Mouse (Mus musculus) heart, embryonic 10.5 days (tissue): Measurements from ENCODE around the gene Tmem259. TPM values are rescaled to one million over a fixed set of nuclear protein-coding genes. Genes with fewer than 3 reads are reported as not detected.
A peak's percentile ranks its signal among the peaks of the same experiment; 100 is the strongest.

Experiments used
- DNase-seq: peaks from one replicate; pipeline ENCODE4 v3.0.0-alpha.2; 2017; ENCODE audit warnings: low spot score
- H3K27ac ChIP-seq: fragments of 300-500 bp; sonication (generic); 2 replicates; pipeline ENCODE4 v1.5.1; 2016; ENCODE audit warnings: mild to moderate bottlenecking
- H3K27me3 ChIP-seq: fragments of 300-500 bp; sonication (generic); 2 replicates; pipeline ENCODE4 v1.6.1; 2016; ENCODE audit warnings: mild to moderate bottlenecking; ENCODE audit not compliant: poor library complexity, insufficient read depth, severe bottlenecking
- H3K36me3 ChIP-seq: fragments of 300-500 bp; sonication (generic); 2 replicates; pipeline ENCODE4 v1.6.1; 2016; ENCODE audit warnings: mild to moderate bottlenecking, moderate library complexity
- H3K4me1 ChIP-seq: fragments of 300-500 bp; sonication (generic); 2 replicates; pipeline ENCODE4 v1.6.1; 2016; ENCODE audit warnings: mild to moderate bottlenecking
- H3K4me3 ChIP-seq: fragments of 300-500 bp; sonication (generic); 2 replicates; pipeline ENCODE4 v1.5.1; 2016; ENCODE audit warnings: mild to moderate bottlenecking, moderate library complexity
- H3K9me3 ChIP-seq: fragments of 300-500 bp; sonication (generic); 2 replicates; pipeline ENCODE4 v1.6.1; 2016; ENCODE audit warnings: mild to moderate bottlenecking, moderate library complexity
- WGBS: fragments of 180-500 bp; shearing (Covaris S2); methylation state at CpG from one replicate; pipeline ENCODE4 v1.1.7; 2016; 5-methylcytosine and 5-hydroxymethylcytosine counted together
- polyA plus RNA-seq: library from polyadenylated mRNA; unstranded; fragments of >200 nt; fragmentation: Nextera tagmentation; extraction: Ambion mirVana; gene quantifications from 2 replicates; pipeline ENCODE4 v1.2.1, GENCODE M21; 2016

The Tmem259 gene
- 12.7 and 16.4 TPM in 2 replicates for polyA plus RNA-seq

DNA sequence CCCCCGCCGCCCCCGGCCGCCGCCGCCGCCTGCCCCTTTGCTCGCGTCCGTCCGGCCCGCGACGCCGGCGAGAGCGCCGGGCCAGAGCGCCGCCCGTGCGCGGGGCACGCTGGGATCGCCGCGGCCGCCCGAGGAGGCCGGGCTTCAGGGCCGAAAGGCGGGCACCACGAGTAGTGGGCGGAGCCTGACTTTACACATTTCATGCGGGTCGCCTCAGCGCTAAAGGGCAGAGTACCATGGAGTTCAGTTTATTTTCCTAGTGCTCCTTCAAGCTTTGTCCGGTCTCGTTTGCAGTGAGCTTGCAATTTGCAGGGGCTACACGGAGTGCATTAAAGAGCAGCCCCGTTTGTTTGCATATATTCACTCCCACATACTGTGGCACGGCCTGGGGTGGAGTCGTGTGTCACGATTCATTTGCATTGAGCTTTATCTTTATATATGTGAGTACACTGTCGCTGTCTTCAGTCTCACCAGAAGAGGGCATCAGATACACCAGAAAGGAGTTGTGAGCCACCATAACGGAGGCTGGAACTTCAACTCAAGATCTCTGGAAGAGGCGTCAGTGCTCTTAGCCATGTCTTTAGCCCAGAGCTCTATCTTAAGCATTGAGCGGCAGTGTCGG lies at the start of gene Tmem259:
TSS of gene Tmem259 (minus strand) at position 136 of the 622 bp plus-strand sequence.
- H3K4me1 ChIP-seq, result peaks cover 80% of the 10 kb centered on the region

DNA sequence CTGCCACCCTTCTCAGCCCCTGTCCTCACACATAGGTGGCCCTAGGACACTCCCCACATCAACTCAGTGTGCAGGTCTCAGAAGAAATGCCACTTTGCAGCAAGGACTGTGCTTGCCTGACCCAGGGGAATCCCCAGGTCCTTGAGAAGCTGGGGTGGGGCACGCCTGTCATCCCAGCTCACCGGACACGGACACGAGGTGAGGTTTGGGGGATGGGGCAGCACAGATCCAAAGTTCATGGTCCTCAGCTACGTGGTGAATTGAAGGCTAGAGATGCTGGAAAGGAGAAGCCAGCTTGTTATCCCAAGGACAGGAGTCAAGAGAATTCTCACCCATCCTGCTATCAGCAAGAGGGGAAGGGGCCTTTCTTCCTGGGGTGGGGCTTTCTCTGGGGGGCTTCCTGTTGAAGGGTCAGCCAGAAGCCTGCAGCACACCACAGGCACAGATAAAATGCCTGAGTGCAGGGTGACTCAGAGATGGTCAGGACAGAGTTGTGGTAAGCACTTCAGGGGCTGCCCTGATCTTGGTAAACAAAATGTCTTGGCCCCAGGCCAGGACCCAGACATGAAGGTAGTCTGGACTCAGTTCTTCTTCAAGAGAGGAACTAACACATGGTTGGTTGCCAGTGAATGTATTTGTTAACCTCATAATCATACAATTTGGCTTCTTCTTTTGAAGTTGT lies 48.8 kb upstream of the Tmem259 start:
- Histone ChIP-seq H3K27me3 (no peaks in the 10 kb centered on the region), H3K9me3 (no peaks in the 10 kb centered on the region), H3K36me3 (peaks cover 64% of the 10 kb centered on the region), H3K4me1 (peaks cover 53% of the 10 kb centered on the region), H3K27ac (peak overlapping the region; percentile 78), H3K4me3 (peak overlapping the region; percentile 20; the same call in 1 of the 2 replicates)
- no peak for DNase-seq
- WGBS, result 27% methylated on average over 5 of the region's 5 CpGs

More for the DNA sequence above, at the start of gene Tmem259:
- no peaks in the 10 kb centered on the region for H3K9me3 ChIP-seq
- no peaks in the 10 kb centered on the region for H3K27me3 ChIP-seq
- WGBS, result under 1% methylated on average over 46 of the region's 49 CpGs
- H3K36me3 ChIP-seq, result peaks cover 10% of the 10 kb centered on the region
- peak; percentile 90 for DNase-seq
- peak within 1 kb of the TSS; percentile 86 for H3K4me3 ChIP-seq
- H3K27ac ChIP-seq, result peak within 1 kb of the TSS; percentile 98

DNA sequence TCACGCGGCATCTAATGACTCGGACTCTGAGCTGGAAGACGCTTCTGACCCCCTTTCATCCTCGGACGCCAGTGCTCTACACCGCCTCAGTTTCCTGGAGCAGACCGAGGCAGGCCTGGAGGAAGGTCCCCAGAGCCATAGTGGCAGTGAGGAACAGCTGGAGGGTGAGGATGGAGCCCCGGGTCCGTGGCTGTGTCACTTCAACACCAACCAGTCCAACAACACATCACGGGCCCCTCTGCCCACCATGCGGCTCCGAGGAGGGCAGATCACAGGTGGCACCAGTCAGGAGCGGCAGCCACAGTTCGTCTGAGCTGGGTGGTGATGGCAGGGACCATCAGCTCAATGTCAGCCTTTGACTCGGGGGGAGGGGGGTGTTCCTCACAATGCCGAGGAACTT lies 46.6 kb upstream of the Tmem259 start:
- H3K36me3 ChIP-seq, result peaks cover 60% of the 10 kb centered on the region
- no peaks in the 10 kb centered on the region for H3K27me3 ChIP-seq
- peaks cover 50% of the 10 kb centered on the region for H3K4me1 ChIP-seq
- 86% methylated on average over 17 of the region's 17 CpGs for WGBS
- H3K27ac ChIP-seq, result peak overlapping the region; percentile 45; the same call in 1 of the 2 replicates
- DNase-seq, result no peak
- H3K4me3 ChIP-seq, result no peak overlapping the region
- no peaks in the 10 kb centered on the region for H3K9me3 ChIP-seq

DNA sequence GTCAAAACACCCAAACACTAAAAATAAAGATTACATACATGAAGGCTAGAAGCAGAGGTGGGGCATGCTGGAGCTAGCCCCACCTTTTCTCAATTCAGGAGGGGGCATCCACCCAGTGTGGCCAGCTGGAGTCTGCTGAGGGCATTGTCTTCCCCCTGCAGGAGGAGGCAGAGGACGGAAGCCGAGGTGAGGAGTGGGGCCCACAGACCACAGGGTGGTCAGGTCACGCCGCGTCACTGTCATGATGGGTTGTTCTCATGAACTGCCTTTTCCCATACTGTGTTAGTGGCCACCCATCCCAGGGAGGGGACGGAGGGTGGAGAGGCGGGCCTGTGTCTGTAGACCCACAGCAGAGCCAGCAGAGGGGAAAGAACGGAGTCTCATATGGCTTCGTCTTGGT lies 46.1 kb upstream of the Tmem259 start:
- no peak for DNase-seq
- Histone ChIP-seq H3K9me3 (no peaks in the 10 kb centered on the region), H3K36me3 (peaks cover 55% of the 10 kb centered on the region), H3K27me3 (no peaks in the 10 kb centered on the region), H3K4me1 (peaks cover 50% of the 10 kb centered on the region), H3K27ac (no peak overlapping the region), H3K4me3 (no peak overlapping the region)
- WGBS, result 86% methylated on average over 9 of the region's 9 CpGs

DNA sequence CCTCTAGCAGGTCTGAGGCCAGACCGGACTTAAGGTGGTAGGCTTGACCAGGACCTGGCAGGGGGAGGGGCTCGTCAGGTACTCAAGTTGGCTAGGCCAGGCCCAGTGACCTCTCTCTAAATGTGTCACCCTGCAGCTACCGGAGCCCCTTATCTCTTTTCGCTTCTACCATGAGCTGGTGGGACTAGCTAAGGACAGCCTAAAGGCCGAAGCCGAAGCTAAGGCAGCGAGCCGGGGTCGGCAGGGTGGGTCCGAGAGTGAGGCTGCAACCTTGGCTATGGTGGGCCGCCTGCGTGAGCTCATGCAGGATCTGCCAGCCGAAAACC lies 44.4 kb upstream of the Tmem259 start:
- H3K27ac ChIP-seq, result no peak overlapping the region
- no peaks in the 10 kb centered on the region for H3K27me3 ChIP-seq
- no peak for DNase-seq
- H3K36me3 ChIP-seq, result peaks cover 45% of the 10 kb centered on the region
- H3K9me3 ChIP-seq, result no peaks in the 10 kb centered on the region
- WGBS, result 88% methylated on average over 13 of the region's 13 CpGs
- no peak overlapping the region for H3K4me3 ChIP-seq
- peaks cover 40% of the 10 kb centered on the region for H3K4me1 ChIP-seq

DNA sequence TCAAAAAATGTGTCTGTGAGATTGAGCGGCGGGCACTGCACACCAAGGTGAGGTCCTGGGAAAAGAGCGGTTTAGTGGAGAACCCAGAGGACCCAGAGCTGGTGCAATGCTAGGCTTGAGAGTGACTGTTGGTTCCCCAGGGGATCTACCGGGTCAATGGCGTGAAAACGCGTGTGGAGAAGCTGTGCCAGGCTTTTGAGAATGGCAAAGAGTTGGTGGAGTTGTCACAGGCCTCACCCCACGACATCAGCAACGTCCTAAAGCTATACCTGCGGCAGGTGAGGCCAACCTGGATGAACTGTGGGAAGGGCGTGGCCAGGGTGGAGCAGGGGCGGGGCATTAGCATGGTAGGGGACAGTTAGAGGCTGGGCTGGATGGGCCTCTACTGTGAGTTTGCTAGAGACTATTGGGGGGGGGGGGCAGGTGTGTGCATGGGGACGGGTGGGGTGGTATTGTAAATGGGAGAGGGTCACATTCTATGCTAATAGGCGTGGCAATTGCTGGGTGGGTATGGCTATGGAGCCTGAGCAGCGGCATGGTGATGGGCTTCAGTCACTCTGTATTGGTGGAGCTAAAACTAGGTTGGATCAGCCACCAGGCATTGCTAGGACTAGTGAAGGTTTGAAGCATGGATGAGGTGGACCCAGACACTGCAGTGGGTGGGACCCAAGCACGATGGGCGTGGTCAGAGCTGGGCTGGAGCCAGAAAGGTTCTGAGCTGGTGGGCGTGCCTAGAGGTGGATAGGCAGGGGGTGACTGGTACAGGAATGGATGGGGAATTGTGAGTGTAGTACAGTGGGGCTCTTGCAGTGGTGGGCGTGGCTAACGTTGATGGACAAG lies 43.8 kb upstream of the Tmem259 start:
- no peak for DNase-seq
- no peaks in the 10 kb centered on the region for H3K9me3 ChIP-seq
- peaks cover 48% of the 10 kb centered on the region for H3K36me3 ChIP-seq
- H3K4me3 ChIP-seq, result no peak overlapping the region
- 70% methylated on average over 20 of the region's 20 CpGs for WGBS
- no peak overlapping the region for H3K27ac ChIP-seq
- peaks cover 34% of the 10 kb centered on the region for H3K4me1 ChIP-seq
- H3K27me3 ChIP-seq, result no peaks in the 10 kb centered on the region

DNA sequence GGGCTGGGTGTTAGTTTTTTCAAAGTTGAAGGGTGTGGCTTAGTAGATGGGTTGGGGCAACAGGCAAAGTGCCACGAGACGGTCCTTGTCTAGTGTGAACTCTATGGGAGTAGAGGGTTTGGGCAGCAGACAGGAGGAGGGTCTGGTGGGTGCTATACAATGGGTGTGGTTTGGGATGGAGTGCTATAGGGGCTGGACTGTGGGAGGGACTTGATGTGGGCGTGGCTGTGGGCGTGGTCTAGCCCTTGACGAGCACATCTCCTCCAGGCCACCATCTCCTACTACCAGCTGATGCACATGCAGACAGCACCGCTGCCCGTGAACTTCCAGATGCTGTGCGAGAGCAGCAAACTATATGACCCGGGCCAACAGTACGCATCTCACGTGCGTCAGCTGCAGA lies 41.8 kb upstream of the Tmem259 start:
- Histone ChIP-seq H3K4me1 (peaks cover 22% of the 10 kb centered on the region), H3K27ac (no peak overlapping the region), H3K9me3 (no peaks in the 10 kb centered on the region), H3K27me3 (no peaks in the 10 kb centered on the region), H3K36me3 (peaks cover 59% of the 10 kb centered on the region), H3K4me3 (no peak overlapping the region)
- WGBS, result 59% methylated on average over 12 of the region's 12 CpGs
- DNase-seq, result no peak

DNA sequence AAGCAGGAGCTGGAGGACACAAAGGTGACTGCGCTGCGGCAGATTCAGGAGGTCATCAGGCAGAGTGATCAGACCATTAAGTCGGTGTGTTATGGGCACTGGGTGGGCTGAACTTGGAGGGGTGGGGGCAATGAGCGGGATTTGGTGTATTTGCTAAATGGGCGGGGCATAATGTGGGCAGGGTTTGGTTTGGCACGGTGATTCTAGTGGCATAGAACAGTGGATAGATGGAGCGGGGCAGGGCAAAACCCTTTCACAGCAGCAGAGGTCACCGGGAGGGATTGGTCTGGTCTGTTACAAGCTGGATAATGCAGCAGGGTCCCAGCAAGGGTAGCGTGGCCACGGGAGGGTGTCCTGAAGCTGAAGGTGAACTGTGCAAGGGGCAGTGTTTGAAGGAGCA lies 41.3 kb upstream of the Tmem259 start:
- Histone ChIP-seq H3K4me3 (no peak overlapping the region; the same call in 1 of the 2 replicates), H3K9me3 (no peaks in the 10 kb centered on the region), H3K4me1 (peaks cover 26% of the 10 kb centered on the region), H3K36me3 (peaks cover 54% of the 10 kb centered on the region), H3K27ac (no peak overlapping the region), H3K27me3 (no peaks in the 10 kb centered on the region)
- 80% methylated on average over 10 of the region's 10 CpGs for WGBS
- no peak for DNase-seq

DNA sequence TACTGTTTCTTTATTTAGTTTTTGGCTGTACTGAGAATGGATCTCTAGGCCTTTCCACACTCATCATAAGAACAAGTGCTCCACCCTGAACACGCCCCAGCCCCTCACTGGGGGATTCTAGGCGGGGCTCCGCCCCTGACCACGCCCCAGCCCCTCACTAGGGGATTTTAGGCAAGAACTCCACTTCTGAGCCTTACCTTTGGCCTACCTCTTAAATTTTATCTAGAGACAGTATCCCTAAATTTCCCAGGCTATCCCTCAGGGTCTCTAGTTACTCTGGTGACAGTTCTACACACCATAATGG lies 40.9 kb upstream of the Tmem259 start:
- no peaks in the 10 kb centered on the region for H3K9me3 ChIP-seq
- H3K4me3 ChIP-seq, result no peak overlapping the region
- H3K27me3 ChIP-seq, result no peaks in the 10 kb centered on the region
- 62% methylated on average over 4 of the region's 4 CpGs for WGBS
- H3K4me1 ChIP-seq, result peaks cover 31% of the 10 kb centered on the region
- DNase-seq, result no peak
- H3K36me3 ChIP-seq, result peaks cover 50% of the 10 kb centered on the region
- no peak overlapping the region for H3K27ac ChIP-seq

DNA sequence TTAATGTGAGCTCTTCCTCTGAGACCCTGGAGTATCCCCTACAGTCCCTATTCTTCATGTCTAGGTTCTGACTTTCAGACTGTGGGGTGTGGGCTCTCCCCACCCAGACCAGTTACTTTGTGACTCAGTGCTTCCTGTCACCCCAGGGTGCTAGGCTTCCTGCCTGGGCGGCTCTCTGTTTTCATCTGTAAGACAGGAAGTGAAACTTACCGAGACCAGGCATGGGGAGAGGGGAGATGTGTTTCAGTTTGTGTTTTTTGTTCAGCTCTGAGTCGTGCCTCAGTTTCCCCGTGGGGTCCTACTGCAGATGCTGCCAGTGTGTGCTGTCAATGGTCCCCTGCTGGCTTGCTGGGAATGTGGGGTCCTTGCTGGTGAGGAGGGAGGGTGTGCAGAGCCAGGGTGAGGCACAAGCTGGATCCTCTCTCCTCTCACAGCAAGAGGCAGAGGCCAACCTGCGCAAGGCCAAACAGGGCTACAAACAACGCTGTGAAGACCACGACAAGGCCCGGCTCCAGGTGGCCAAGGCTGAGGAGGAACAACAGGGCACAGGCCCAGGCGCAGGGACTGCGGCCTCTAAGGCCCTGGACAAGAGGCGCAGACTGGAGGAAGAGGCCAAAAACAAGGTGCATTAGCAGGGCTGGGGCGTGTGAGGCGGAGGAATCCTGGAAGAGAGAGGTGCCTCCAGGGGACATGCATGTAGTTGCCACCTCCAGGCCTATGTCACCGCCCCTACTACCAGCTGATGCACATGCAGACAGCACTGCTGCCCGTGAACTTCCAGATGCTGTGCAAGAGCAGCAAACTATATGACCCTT lies 40.3 kb upstream of the Tmem259 start:
- 74% methylated on average over 15 of the region's 15 CpGs for WGBS
- no peak for DNase-seq
- H3K4me1 ChIP-seq, result peaks cover 37% of the 10 kb centered on the region
- no peaks in the 10 kb centered on the region for H3K9me3 ChIP-seq
- H3K36me3 ChIP-seq, result peaks cover 46% of the 10 kb centered on the region
- H3K27me3 ChIP-seq, result no peaks in the 10 kb centered on the region
- 0 out of 2 replicates have a peak overlapping the region, but pooled peaks have one; percentile 33 for H3K27ac ChIP-seq
- no peak overlapping the region for H3K4me3 ChIP-seq

DNA sequence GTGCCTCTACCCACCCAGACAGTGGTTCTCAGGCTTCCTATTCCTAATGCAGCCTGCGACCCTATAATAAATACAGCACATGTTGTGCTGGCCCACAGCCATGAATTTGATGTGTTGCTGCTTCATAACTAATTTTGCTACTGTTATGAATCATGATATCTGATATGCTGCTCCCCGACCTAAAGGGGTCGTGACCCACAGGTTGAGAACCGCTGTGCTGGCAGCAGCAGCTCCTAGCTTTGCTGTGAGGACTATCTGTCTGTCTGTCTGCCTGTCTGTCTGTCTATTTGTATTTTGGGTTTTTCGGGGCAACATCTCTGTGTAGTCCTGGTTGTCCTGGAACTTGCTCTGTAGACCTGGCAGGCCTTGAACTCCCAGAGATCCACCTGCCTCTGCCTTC lies 39.6 kb upstream of the Tmem259 start:
- 90% methylated on average over 5 of the region's 5 CpGs for WGBS
- H3K27ac ChIP-seq, result no peak overlapping the region
- H3K4me3 ChIP-seq, result no peak overlapping the region
- no peaks in the 10 kb centered on the region for H3K27me3 ChIP-seq
- no peaks in the 10 kb centered on the region for H3K9me3 ChIP-seq
- H3K4me1 ChIP-seq, result peaks cover 43% of the 10 kb centered on the region
- no peak for DNase-seq
- H3K36me3 ChIP-seq, result peaks cover 40% of the 10 kb centered on the region

DNA sequence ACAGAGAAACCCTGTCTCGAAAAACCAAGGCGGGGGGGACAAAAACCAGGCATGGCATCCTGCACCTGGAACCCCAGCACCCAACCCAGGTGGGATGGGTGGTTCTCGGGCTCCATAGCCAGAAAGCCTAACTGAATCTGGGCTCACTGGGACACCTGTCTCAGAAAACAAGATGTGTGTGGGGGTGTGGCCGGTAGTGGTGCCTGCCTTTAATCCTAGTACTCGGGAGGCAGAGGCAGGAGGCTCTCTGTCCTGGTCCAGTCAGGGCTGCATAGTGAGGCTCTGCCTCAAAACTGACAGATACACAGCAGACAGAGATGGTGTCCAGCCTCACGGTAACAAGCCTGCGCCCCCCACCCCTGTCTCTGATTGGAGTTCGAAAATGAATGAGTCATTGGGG lies 38.7 kb upstream of the Tmem259 start:
- Histone ChIP-seq H3K36me3 (peaks cover 36% of the 10 kb centered on the region), H3K9me3 (no peaks in the 10 kb centered on the region), H3K27ac (no peak overlapping the region), H3K4me3 (no peak overlapping the region), H3K27me3 (no peaks in the 10 kb centered on the region), H3K4me1 (peaks cover 49% of the 10 kb centered on the region)
- 93% methylated on average over 8 of the region's 8 CpGs for WGBS
- no peak for DNase-seq
